Mouse (Mus musculus) testis, adult 10 weeks (tissue): ENCODE measurements around the gene Gm20777. TPM values are rescaled to one million over a fixed set of nuclear protein-coding genes. Genes with fewer than 3 reads are reported as not detected.

Source experiments
- polyA plus RNA-seq: library from polyadenylated mRNA; stranded (reverse); fragments of 350-450 nt; fragmentation: Illumina TruSeq; extraction: RNeasy Lipid Tissue Mini Kit (QIAGEN cat#74804); gene quantifications from one replicate; pipeline ENCODE4 v1.2.3, GENCODE M21; 2014; ENCODE audit warnings: low read depth, low replicate concordance

Gene Gm20777
- polyA plus RNA-seq: 4.2 TPM

DNA sequence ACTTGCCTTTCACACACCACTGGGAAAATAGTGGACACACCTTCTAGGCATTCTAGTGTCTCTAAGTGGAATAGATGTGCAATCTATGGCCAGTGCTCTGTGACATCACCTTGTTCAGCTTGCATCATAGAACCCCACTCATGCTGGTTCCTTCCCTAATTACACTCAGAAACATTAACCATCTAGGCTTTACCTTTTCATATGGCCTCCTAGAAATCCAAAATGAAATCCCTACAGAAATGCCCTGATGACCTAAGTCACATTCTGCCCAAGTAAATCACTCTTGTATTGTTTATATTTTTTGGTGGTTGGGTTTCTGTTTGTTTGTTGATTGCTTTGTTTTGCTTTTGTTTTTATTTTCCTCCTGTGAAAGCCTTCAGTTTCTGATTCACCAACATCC lies at the start of gene Gm20777:
Gene Gm20777, minus strand, starts transcription at position 101 of the 400 bp plus-strand sequence.

Other genes starting within 250 kb of the Gm20777 start
- 5.5 TPM for gene Gm20737, start 216.4 kb downstream of the Gm20777 start, polyA plus RNA-seq
- gene Gm21775, start 199.0 kb downstream of the Gm20777 start, polyA plus RNA-seq: not detected
- gene Gm21900, start 136.1 kb downstream of the Gm20777 start, polyA plus RNA-seq: not detected